Mouse (Mus musculus): ENCODE measurements around the gene Gsta2.

GRCm38 (mm10) chr9:78347004-78347403 is 8.6 kb downstream of the Gsta2 start:
- no peak for TF ChIP-seq GATA1 (IDR thresholded peaks at IDR 0.05; ENCODE audit: low read length)
- no peak for TF ChIP-seq TAL1 (IDR thresholded peaks at IDR 0.05; ENCODE audit: low read length)

Measured in erythroblast, embryonic 14.5 days (primary cell).